Mouse (Mus musculus) forebrain, embryonic 11.5 days (tissue): ENCODE measurements at regions not wholly inside any gene's neighbourhood (a gene's known extent, or its start where the extent isn't known, plus 50 kb on each side); places are given as distances from the start of the nearest gene placed in this dataset.

Experiments used
- ATAC-seq: fragments of 200-750 bp; cut with Nextera tagmentation; replicated peaks from 2 replicates; pipeline ENCODE4 v1.8.0; 2017; ENCODE audit warnings: moderate TSS enrichment; ENCODE audit not compliant: low FRiP score
- DNase-seq: peaks from one replicate; pipeline ENCODE4 v3.0.0-alpha.2; 2017; ENCODE audit warnings: low spot score
- H3K27ac ChIP-seq: fragments of 300-500 bp; sonication (generic); 2 replicates; pipeline ENCODE4 v1.5.1; 2014; ENCODE audit warnings: low read depth, low read length
- H3K27me3 ChIP-seq: fragments of 300-500 bp; sonication (generic); 2 replicates; pipeline ENCODE4 v1.6.1; 2014; ENCODE audit warnings: mild to moderate bottlenecking, low read length, mixed read lengths; ENCODE audit not compliant: control insufficient read depth, insufficient read depth
- H3K36me3 ChIP-seq: fragments of 300-500 bp; sonication (generic); 2 replicates; pipeline ENCODE4 v1.6.1; 2014; ENCODE audit warnings: mild to moderate bottlenecking, low read length, moderate library complexity, mixed read lengths; ENCODE audit not compliant: control insufficient read depth, insufficient read depth
- H3K4me1 ChIP-seq: fragments of 300-500 bp; sonication (generic); replicated peaks from 2 replicates; pipeline ENCODE4 v1.6.1; 2014; ENCODE audit warnings: low read length, mixed read lengths; ENCODE audit not compliant: control insufficient read depth, insufficient read depth
- H3K4me2 ChIP-seq: fragments of 300-500 bp; sonication (generic); 2 replicates; pipeline ENCODE4 v1.6.1; 2014; ENCODE audit warnings: low read depth, mild to moderate bottlenecking, low read length, moderate library complexity, mixed read lengths; ENCODE audit not compliant: severe bottlenecking
- H3K4me3 ChIP-seq: fragments of 300-500 bp; sonication (generic); 2 replicates; pipeline ENCODE4 v1.5.1; 2014; ENCODE audit warnings: low read depth, low read length
- H3K9ac ChIP-seq: fragments of 300-500 bp; sonication (generic); 2 replicates; pipeline ENCODE4 v1.6.1; 2014; ENCODE audit warnings: low read length
- H3K9me3 ChIP-seq: fragments of 300-500 bp; sonication (generic); 2 replicates; pipeline ENCODE4 v1.6.1; 2016; ENCODE audit warnings: low read length, mixed read lengths; ENCODE audit not compliant: control insufficient read depth
- WGBS: fragments of 180-500 bp; shearing (Covaris S2); extraction: QIAGEN DNeasy Blood & Tissue Kit; methylation state at CpG from one replicate; pipeline ENCODE4 v1.1.7; 2014; 5-methylcytosine and 5-hydroxymethylcytosine counted together

DNA sequence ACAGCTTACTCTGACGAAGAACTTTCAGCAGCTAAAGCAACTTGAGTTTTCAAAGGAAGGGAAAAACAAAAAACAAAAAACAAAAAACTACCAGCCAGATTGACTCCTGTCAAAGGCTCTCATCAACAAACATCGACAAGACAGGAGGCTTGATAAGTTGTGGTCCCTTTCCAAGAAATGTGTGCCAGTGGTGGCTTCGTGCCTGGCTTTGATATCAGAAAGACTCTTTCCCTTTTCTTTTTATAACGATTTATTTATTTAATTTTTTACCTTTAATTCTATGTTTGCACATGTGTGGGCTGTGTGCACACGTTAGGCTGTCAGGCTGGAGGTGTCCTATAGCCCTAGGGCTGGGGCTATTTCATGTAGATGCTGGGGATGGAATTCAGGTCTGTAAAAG, 60.4 kb downstream of the Dact1 start:
- H3K4me2 ChIP-seq: no peak overlapping the region
- H3K4me1 ChIP-seq: no peaks in the 10 kb centered on the region
- 62% methylated on average over 5 of the region's 5 CpGs for WGBS
- H3K27ac ChIP-seq: no peak overlapping the region
- no peak for ATAC-seq
- H3K4me3 ChIP-seq: no peak overlapping the region
- no peaks in the 10 kb centered on the region for H3K9me3 ChIP-seq
- no peak overlapping the region for H3K9ac ChIP-seq
- H3K27me3 ChIP-seq: no peaks in the 10 kb centered on the region
- no peaks in the 10 kb centered on the region for H3K36me3 ChIP-seq
- no peak for DNase-seq

DNA sequence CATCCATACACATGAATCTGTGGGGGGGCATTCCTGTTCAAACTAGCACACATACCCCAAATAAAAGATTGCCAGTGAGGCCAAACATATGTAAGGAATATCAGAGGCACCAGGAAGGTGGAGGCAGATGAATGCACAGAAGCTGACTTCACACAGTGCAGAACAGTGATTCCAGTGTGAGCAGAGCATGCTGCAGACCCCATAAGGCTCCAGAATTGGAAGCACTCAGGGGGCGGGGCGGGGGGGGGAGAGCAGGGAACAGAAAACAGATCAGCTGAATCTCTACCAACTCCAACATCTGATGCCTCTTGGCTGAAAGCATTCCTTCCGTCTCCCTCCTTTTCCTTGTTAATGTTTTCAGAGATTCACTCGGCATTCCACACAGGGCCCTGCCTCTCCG, 62.3 kb downstream of the Dact1 start:
- ATAC-seq (no peak), DNase-seq (no peak)
- H3K27me3 ChIP-seq: no peaks in the 10 kb centered on the region
- 84% methylated on average over 5 of the region's 5 CpGs for WGBS
- no peak overlapping the region for H3K27ac ChIP-seq
- no peaks in the 10 kb centered on the region for H3K36me3 ChIP-seq
- no peak overlapping the region for H3K4me3 ChIP-seq
- H3K9me3 ChIP-seq: no peaks in the 10 kb centered on the region
- H3K4me2 ChIP-seq: no peak overlapping the region
- H3K4me1 ChIP-seq: no peaks in the 10 kb centered on the region
- H3K9ac ChIP-seq: no peak overlapping the region

DNA sequence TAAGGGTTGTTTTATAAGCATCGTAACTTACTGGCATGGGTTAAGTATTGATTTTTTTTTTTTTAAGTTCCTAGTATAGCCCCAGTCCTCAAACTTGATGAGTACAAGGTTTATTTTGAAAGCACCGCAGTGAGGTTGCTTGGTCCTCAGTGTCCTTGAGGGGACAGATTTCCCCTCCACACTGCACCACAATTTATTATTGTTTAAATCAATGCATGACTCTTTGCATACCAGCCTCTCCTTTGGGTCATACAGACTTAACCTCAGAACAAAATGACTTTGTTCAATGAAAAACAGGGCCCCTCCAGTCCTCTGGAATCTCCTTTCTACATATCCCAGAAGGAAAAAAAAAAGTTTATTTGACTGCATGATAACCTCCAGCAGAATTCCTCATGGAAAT, 63.9 kb downstream of the Dact1 start:
- Histone ChIP-seq H3K9ac (no peak overlapping the region), H3K27me3 (no peaks in the 10 kb centered on the region), H3K4me1 (no peaks in the 10 kb centered on the region), H3K9me3 (no peaks in the 10 kb centered on the region), H3K4me2 (no peak overlapping the region), H3K4me3 (no peak overlapping the region), H3K36me3 (no peaks in the 10 kb centered on the region), H3K27ac (no peak overlapping the region)
- 72% methylated on average over 2 of the region's 2 CpGs for WGBS
- DNase-seq (no peak), ATAC-seq (no peak)

DNA sequence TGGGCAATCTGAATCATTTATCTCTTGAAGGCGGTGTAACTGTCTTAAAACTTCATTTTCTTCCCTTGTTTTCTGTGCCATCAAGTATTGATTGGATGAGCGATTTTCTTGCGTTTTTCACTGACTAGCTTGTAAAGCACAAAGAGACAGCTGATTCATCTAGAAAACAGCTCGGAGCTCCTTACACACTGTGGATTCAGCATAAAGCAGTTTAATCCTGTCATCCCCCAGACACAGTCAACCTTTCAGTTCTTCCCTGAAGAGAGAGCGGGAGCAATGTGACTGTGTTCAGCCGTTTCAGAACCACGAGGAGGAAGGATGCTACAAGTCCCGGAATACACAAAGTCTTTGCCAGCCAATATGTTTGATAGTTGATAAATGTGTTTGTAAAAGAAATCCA, 66.8 kb downstream of the Dact1 start:
- WGBS: 67% methylated on average over 8 of the region's 8 CpGs
- Histone ChIP-seq H3K4me1 (no peaks in the 10 kb centered on the region), H3K36me3 (no peaks in the 10 kb centered on the region), H3K9me3 (no peaks in the 10 kb centered on the region), H3K4me2 (no peak overlapping the region), H3K27ac (no peak overlapping the region), H3K27me3 (no peaks in the 10 kb centered on the region), H3K4me3 (no peak overlapping the region), H3K9ac (no peak overlapping the region)
- ATAC-seq (no peak), DNase-seq (no peak)

DNA sequence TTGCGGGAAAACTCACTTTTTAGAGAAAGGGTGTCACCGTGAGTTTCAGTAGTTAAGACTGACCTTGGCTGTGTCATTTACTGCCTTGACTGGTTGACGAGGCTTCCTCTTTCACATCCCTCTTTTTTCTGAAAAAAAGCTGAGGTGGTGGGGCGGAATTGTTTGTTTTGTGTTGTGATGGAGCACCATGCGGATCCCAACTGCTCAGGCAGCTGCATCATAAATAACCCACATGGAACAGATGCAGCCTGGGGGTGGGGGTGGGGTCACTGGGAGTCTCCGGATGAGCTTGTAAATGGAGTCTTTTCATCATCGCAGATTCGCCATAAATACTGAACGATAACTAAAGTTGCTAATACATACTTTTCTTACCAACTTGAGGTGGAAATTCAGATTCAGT, 67.3 kb downstream of the Dact1 start:
- Histone ChIP-seq H3K9me3 (no peaks in the 10 kb centered on the region), H3K4me1 (no peaks in the 10 kb centered on the region), H3K4me2 (no peak overlapping the region), H3K27ac (no peak overlapping the region), H3K36me3 (no peaks in the 10 kb centered on the region), H3K4me3 (no peak overlapping the region), H3K9ac (no peak overlapping the region), H3K27me3 (no peaks in the 10 kb centered on the region)
- DNase-seq (no peak), ATAC-seq (no peak)
- WGBS: 73% methylated on average over 9 of the region's 9 CpGs

DNA sequence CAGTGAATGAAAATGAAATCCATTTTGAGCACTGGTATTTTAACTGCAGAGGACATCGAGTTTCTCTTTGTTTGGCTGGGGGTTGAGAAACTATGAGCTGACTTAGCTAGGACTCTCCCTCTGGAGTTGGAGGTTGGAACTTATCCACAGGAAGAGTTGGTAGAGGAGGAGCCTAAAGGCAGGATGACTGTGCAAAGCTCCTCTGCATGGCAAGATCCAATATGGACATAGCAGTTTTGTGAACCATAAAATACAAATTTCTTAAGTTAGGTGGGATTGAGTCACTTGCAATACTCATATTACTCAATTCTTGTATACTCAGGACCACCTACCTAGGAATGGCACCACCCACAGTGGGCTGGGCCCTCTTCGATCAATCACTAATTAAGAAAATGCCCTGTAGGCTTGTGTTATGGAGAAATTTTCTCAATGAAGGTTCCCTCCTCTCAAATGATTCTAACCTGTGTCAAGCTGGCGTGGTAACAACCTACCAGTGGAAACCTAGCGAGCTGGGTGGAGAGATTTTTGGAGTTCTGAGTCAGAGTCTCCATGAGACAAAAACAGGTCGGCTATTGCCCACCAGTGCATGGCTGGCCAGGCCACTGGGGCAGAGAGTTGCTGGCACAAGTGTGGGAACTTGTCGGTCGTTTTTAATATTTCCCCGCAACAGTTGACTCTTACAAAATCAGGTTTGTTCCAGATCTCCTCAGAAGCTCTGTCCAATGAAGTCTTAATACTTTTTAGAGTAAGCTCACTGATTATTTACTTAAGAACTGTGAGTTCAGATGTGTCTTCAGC, 70.1 kb downstream of the Dact1 start:
- Histone ChIP-seq H3K4me2 (no peak overlapping the region), H3K27ac (no peak overlapping the region), H3K4me1 (no peaks in the 10 kb centered on the region), H3K9ac (no peak overlapping the region), H3K4me3 (no peak overlapping the region), H3K36me3 (no peaks in the 10 kb centered on the region), H3K27me3 (no peaks in the 10 kb centered on the region), H3K9me3 (no peaks in the 10 kb centered on the region)
- ATAC-seq (no peak), DNase-seq (no peak)
- WGBS: 92% methylated on average over 8 of the region's 8 CpGs

DNA sequence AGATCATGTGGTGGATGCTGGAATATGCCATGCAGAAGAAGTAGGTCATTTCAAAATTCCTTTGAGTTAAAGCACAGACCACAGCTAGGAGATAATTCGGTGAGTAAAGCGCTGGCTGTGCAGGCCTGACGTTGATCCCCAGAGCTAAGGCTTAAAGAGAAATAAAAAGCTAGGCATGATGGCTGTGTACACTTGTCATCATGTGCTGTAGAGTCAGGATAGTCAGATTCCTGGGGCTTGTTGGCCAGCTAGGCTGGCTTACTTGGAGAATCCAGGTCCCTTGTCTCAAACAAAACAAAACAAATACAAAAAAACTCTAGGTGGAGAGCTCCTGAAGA, 70.7 kb downstream of the Dact1 start:
- Histone ChIP-seq H3K27me3 (no peaks in the 10 kb centered on the region), H3K36me3 (no peaks in the 10 kb centered on the region), H3K4me2 (no peak overlapping the region), H3K9me3 (no peaks in the 10 kb centered on the region), H3K4me1 (no peaks in the 10 kb centered on the region), H3K27ac (no peak overlapping the region), H3K4me3 (no peak overlapping the region), H3K9ac (no peak overlapping the region)
- no peak for ATAC-seq
- WGBS: 94% methylated on average over 3 of the region's 3 CpGs
- DNase-seq: no peak

DNA sequence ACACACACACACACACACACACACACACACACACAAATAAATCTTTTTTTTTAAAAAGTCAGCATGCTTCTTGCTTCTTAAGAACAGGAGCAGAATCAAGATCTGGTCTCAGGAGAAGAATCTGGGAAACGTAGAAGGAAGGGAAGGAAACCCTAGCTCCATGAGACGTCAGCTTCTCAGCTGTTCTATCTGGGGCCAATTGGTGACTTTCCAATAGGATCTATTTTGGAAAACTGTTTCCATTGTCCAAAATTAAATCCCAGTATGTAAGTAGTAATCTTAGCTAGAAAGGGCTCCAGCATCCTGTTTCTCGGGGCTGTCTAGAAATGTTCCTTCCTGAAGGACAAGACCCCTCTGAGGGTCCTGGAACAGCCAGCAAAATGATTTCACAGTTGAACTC, 76.6 kb downstream of the Dact1 start:
- H3K36me3 ChIP-seq: no peaks in the 10 kb centered on the region
- no peak overlapping the region for H3K4me2 ChIP-seq
- WGBS: 76% methylated on average over 3 of the region's 3 CpGs
- H3K9me3 ChIP-seq: no peaks in the 10 kb centered on the region
- ATAC-seq: no peak
- no peaks in the 10 kb centered on the region for H3K27me3 ChIP-seq
- no peak for DNase-seq
- H3K9ac ChIP-seq: no peak overlapping the region
- H3K4me1 ChIP-seq: no peaks in the 10 kb centered on the region
- no peak overlapping the region for H3K4me3 ChIP-seq
- H3K27ac ChIP-seq: no peak overlapping the region

DNA sequence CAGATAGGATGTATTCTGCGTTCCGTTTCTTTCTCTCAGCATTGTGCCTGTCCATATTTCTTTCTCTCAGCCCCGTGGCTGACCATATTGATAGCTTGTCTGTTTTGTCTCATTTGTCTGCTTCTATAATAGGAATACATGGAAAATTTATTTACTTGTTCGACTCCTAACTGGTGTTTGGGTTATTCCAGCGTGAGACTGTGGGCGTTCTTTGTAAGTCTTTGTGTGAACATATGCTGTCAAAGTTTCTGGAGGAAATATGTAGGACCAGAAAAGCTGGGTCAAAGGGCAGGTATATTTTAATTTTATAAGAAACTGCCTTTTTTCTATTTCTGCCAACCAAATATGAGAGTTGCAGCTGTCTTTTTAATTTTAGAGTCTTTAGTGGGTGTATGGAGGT, 81.8 kb downstream of the Dact1 start:
- ATAC-seq (no peak), DNase-seq (no peak)
- 89% methylated on average over 6 of the region's 6 CpGs for WGBS
- Histone ChIP-seq H3K27ac (no peak overlapping the region), H3K36me3 (no peaks in the 10 kb centered on the region), H3K4me2 (no peak overlapping the region), H3K9me3 (no peaks in the 10 kb centered on the region), H3K9ac (no peak overlapping the region), H3K4me1 (no peaks in the 10 kb centered on the region), H3K27me3 (no peaks in the 10 kb centered on the region), H3K4me3 (no peak overlapping the region)
